Mouse (Mus musculus) midbrain, embryonic 14.5 days (tissue): ENCODE data around the gene Taf3. TPM values are rescaled to one million over a fixed set of nuclear protein-coding genes. Genes with fewer than 3 reads are reported as not detected.

ENCODE experiments used
- ATAC-seq: fragments of 200-750 bp; cut with Nextera tagmentation; 2 replicates; pipeline ENCODE4 v1.8.0; 2017; ENCODE audit warnings: moderate number of reproducible peaks, moderate library complexity; ENCODE audit not compliant: low FRiP score, low TSS enrichment
- DNase-seq: peaks from one replicate; pipeline ENCODE4 v3.0.0-alpha.2; 2015
- H3K27ac ChIP-seq: fragments of 300-500 bp; sonication (generic); replicated peaks from 2 replicates; pipeline ENCODE4 v1.5.1; 2014; ENCODE audit warnings: mild to moderate bottlenecking, low read depth, low read length, moderate library complexity
- H3K27me3 ChIP-seq: fragments of 300-500 bp; sonication (generic); 2 replicates; pipeline ENCODE4 v1.6.1; 2014; ENCODE audit warnings: low read length, control low read depth, mixed read lengths; ENCODE audit not compliant: control insufficient read depth, insufficient read depth
- H3K36me3 ChIP-seq: fragments of 300-500 bp; sonication (generic); 2 replicates; pipeline ENCODE4 v1.6.1; 2014; ENCODE audit warnings: low read length, control low read depth; ENCODE audit not compliant: control insufficient read depth, insufficient read depth
- H3K4me1 ChIP-seq: fragments of 300-500 bp; sonication (generic); 2 replicates; pipeline ENCODE4 v1.6.1; 2014; ENCODE audit warnings: mild to moderate bottlenecking, antibody characterized with exemption, low read length, control low read depth; ENCODE audit not compliant: control insufficient read depth, insufficient read depth
- H3K4me2 ChIP-seq: fragments of 300-500 bp; sonication (generic); 2 replicates; pipeline ENCODE4 v1.6.1; 2014; ENCODE audit warnings: mild to moderate bottlenecking, low read length, moderate library complexity
- H3K4me3 ChIP-seq: fragments of 300-500 bp; sonication (generic); replicated peaks from 2 replicates; pipeline ENCODE4 v1.5.1; 2014; ENCODE audit warnings: low read depth, low read length
- H3K9ac ChIP-seq: fragments of 300-500 bp; sonication (generic); replicated peaks from 2 replicates; pipeline ENCODE4 v1.6.1; 2014; ENCODE audit warnings: mild to moderate bottlenecking, low read length, moderate library complexity
- H3K9me3 ChIP-seq: fragments of 300-500 bp; sonication (generic); 2 replicates; pipeline ENCODE4 v1.6.1; 2016; ENCODE audit warnings: low read length, control low read depth, mixed read lengths; ENCODE audit not compliant: control insufficient read depth
- WGBS: fragments of 180-500 bp; shearing (Covaris S2); extraction: QIAGEN DNeasy Blood & Tissue Kit; methylation state at CpG from one replicate; pipeline ENCODE4 v1.1.7; 2014; 5-methylcytosine and 5-hydroxymethylcytosine counted together
- polyA plus RNA-seq: library from polyadenylated mRNA; unstranded; fragments of >200 nt; fragmentation: Nextera tagmentation; extraction: Ambion mirVana; gene quantifications from 2 replicates; pipeline ENCODE4 v1.2.1, GENCODE M21; 2014

Gene Taf3
- polyA plus RNA-seq, 1 experiment from 2014 or later, result 16.4 TPM

DNA sequence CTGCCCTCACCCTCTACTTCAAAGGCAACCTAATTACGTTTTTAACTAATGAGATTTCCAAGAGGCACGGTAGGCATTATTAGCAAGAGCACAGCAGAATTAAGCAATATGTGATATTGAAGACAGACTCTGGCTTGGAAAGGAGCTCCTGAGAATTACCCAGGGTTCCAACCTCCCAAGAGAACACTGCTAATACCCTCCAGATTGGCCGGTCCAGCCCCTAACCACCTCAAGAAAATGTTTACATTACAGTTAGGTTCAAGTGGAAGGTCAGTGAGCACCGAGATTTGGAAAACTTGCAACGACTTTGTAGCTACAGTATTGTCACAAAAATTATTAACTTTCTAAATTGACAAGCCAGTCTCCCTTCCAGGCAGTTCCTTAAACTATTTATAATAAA lies 66.0 kb downstream of the Taf3 start:
- Histone ChIP-seq H3K27ac (no peak overlapping the region), H3K36me3 (no peaks in the 10 kb centered on the region), H3K4me2 (no peak overlapping the region), H3K4me3 (no peak overlapping the region), H3K27me3 (no peaks in the 10 kb centered on the region), H3K9me3 (no peaks in the 10 kb centered on the region), H3K4me1 (peaks cover 7% of the 10 kb centered on the region; the same call in 1 of the 2 replicates), H3K9ac (no peak overlapping the region)
- WGBS, result 42% methylated on average over 5 of the region's 5 CpGs
- DNase-seq (no peak), ATAC-seq (no peak)

GRCm38 (mm10) chr2:9971927-9972326 lies 76.5 kb downstream of the Taf3 start:
- ATAC-seq, result no peak
- Histone ChIP-seq H3K27ac (no peak overlapping the region), H3K4me1 (no peaks in the 10 kb centered on the region), H3K4me2 (no peak overlapping the region), H3K9ac (no peak overlapping the region), H3K9me3 (no peaks in the 10 kb centered on the region), H3K36me3 (no peaks in the 10 kb centered on the region), H3K27me3 (no peaks in the 10 kb centered on the region), H3K4me3 (no peak overlapping the region)
- no peak for DNase-seq
- 89% methylated on average over 3 of the region's 3 CpGs for WGBS

DNA sequence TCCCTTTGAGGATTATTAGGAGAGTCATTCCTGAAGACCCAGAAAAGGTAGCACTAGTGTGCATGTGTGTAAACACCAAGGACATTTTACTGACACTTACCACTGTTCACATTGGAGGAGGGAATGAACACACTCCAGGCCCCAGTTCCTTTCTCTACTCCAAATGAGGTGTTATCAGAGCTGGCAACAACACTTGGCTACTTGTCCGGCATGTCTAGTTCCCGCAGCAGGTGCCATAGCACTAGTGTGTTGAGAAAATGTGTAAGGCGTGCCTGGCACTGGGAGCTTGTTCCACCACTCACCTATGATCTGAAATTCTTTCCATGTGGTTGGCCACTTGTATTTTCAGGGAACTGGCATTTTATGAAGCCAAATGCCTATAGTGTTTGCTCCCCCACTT lies 77.8 kb downstream of the Taf3 start:
- DNase-seq (no peak), ATAC-seq (no peak)
- no peaks in the 10 kb centered on the region for H3K4me1 ChIP-seq
- no peaks in the 10 kb centered on the region for H3K27me3 ChIP-seq
- no peak overlapping the region for H3K4me3 ChIP-seq
- H3K36me3 ChIP-seq, result no peaks in the 10 kb centered on the region
- H3K9ac ChIP-seq, result no peak overlapping the region
- WGBS, result 91% methylated on average over 3 of the region's 3 CpGs
- H3K27ac ChIP-seq, result no peak overlapping the region
- H3K4me2 ChIP-seq, result no peak overlapping the region
- H3K9me3 ChIP-seq, result no peaks in the 10 kb centered on the region

GRCm38 (mm10) chr2:9970178-9970577 lies 78.2 kb downstream of the Taf3 start:
- WGBS, result 87% methylated on average over 4 of the region's 4 CpGs
- Histone ChIP-seq H3K36me3 (no peaks in the 10 kb centered on the region), H3K27me3 (no peaks in the 10 kb centered on the region), H3K27ac (no peak overlapping the region), H3K9ac (no peak overlapping the region), H3K4me3 (no peak overlapping the region), H3K4me2 (no peak overlapping the region), H3K4me1 (no peaks in the 10 kb centered on the region), H3K9me3 (no peaks in the 10 kb centered on the region)
- ATAC-seq (no peak), DNase-seq (no peak)

DNA sequence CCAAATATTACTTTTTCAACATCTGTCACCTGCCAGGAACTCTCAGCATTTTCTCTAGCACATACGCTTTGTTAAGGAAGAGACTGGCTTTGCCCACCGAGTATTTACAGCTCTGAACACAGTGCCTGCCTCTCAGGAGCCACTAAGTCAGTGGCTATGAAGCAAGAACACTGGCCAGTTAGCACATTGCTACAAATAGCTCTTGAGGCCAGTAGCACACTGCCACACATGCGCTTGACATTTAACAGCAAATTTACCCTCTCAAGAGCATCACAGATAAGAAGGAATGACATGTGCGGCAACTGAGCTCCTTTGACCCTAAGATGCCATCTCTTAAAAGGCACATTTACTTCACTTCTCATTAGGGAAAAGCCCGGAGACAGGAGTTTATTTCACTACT lies 78.7 kb downstream of the Taf3 start:
- Histone ChIP-seq H3K9me3 (no peaks in the 10 kb centered on the region), H3K4me3 (no peak overlapping the region), H3K27me3 (no peaks in the 10 kb centered on the region), H3K4me2 (no peak overlapping the region), H3K36me3 (no peaks in the 10 kb centered on the region), H3K27ac (no peak overlapping the region), H3K4me1 (no peaks in the 10 kb centered on the region), H3K9ac (no peak overlapping the region)
- 87% methylated on average over 5 of the region's 5 CpGs for WGBS
- DNase-seq, result no peak
- ATAC-seq, result no peak

GRCm38 (mm10) chr2:9966634-9967033 lies 81.8 kb downstream of the Taf3 start:
- Histone ChIP-seq H3K4me2 (no peak overlapping the region), H3K36me3 (no peaks in the 10 kb centered on the region), H3K9ac (no peak overlapping the region), H3K9me3 (no peaks in the 10 kb centered on the region), H3K4me1 (no peaks in the 10 kb centered on the region), H3K4me3 (no peak overlapping the region), H3K27me3 (no peaks in the 10 kb centered on the region), H3K27ac (no peak overlapping the region)
- WGBS, result 89% methylated on average over 1 of the region's 1 CpGs
- DNase-seq (no peak), ATAC-seq (no peak)

GRCm38 (mm10) chr2:9965608-9966007 lies 82.8 kb downstream of the Taf3 start:
- no peak overlapping the region for H3K4me3 ChIP-seq
- H3K9me3 ChIP-seq, result no peaks in the 10 kb centered on the region
- ATAC-seq (no peak), DNase-seq (no peak)
- H3K9ac ChIP-seq, result no peak overlapping the region
- WGBS, result 82% methylated on average over 1 of the region's 1 CpGs
- no peak overlapping the region for H3K27ac ChIP-seq
- H3K36me3 ChIP-seq, result no peaks in the 10 kb centered on the region
- H3K4me1 ChIP-seq, result no peaks in the 10 kb centered on the region
- H3K27me3 ChIP-seq, result no peaks in the 10 kb centered on the region
- H3K4me2 ChIP-seq, result no peak overlapping the region

DNA sequence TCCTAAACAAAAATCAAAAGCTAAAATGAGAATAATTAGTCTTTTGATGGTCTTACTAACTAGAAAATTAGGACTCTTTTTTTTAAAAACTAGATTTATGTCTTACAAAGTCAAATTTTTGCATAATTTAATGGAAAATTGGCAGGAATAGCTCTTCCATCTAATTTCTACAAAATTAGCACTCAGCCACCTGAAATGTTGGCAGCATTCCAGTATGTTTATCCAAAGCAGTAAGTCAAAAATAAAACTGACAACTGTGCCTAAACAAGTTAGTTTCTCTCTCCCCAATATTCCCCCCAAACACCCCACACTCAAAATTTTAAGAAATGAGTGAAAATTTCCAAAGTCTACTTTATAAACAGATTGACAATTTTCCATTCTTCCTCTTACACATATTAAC lies 85.5 kb downstream of the Taf3 start:
- ATAC-seq (no peak), DNase-seq (no peak)
- H3K27ac ChIP-seq, result no peak overlapping the region
- no peaks in the 10 kb centered on the region for H3K36me3 ChIP-seq
- H3K9ac ChIP-seq, result no peak overlapping the region
- no peaks in the 10 kb centered on the region for H3K27me3 ChIP-seq
- no peaks in the 10 kb centered on the region for H3K9me3 ChIP-seq
- H3K4me1 ChIP-seq, result 0 out of 2 replicates have a peak, but pooled peaks cover 3% of the 10 kb centered on the region
- no peak overlapping the region for H3K4me2 ChIP-seq
- H3K4me3 ChIP-seq, result no peak overlapping the region

DNA sequence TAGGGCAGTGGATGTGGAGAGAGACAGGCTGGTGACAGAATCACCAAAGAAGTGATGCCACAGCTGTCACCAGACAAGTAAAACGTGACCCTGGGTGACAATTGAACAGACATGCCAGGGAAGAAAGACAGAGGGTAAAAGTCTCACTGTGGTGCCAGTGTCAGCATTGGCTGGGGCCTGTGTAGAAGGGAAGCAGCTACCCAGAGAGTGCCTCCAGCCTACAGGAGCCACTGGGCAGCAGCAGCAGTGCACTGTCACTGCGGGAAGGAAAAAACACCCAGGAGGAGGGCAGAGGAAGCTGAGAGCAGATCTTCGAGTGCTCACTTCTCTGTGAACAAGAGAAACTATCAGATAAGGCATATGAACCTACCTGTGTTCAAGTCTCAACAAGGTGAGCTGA lies 86.7 kb downstream of the Taf3 start:
- H3K27ac ChIP-seq, result no peak overlapping the region
- H3K9me3 ChIP-seq, result no peaks in the 10 kb centered on the region
- no peaks in the 10 kb centered on the region for H3K27me3 ChIP-seq
- H3K36me3 ChIP-seq, result no peaks in the 10 kb centered on the region
- peaks cover 7% of the 10 kb centered on the region; the same call in 1 of the 2 replicates for H3K4me1 ChIP-seq
- no peak for DNase-seq
- whole genome bisulfite sequencing, result 68% methylated on average over 3 of the region's 3 CpGs
- no peak for ATAC-seq
- no peak overlapping the region for H3K4me2 ChIP-seq
- H3K4me3 ChIP-seq, result no peak overlapping the region
- H3K9ac ChIP-seq, result no peak overlapping the region
